Mouse (Mus musculus) regulatory T cell (primary cell): ENCODE results near the gene Fmod.

Experiments
- in situ Hi-C: fragments of 300-600 bp; cut with MboI, MseI; formaldehyde crosslinking; loops from one replicate; pipeline ENCODE4 v1.15.1; 2025; ENCODE audit warnings: high pct_unique_total_duplicates

The Fmod gene

DNA sequence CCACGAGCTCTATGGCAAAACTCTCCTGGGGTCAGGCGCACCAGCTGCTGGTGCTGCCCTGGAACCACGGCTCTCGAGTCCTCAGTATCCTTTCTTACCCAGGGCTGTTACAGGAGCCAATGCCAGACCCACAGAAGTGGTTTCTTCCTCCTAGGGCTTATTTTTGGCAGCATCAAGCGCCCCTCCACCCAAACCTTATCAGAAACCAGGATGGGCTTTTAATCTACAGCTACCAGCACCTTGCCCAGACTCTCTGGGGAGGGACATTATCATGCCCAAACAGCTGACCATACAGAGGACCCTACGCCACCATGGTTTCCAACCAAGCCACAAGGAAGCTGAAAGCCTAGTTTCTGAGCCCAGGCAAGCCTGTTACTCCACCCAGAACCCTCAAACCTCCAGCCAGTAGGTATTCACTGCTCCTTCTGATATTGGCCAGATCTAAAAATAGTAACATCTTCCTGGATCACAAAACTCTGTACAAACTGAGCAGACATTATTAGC is 36.1 kb downstream of the Fmod start:
- in situ Hi-C loops, result loop anchor here (25.0 kb wide), 2 partner anchors 1036 to 1739 kb away; partner anchors contain the start of genes Lad1, Mdm4 and Pik3c2b

DNA sequence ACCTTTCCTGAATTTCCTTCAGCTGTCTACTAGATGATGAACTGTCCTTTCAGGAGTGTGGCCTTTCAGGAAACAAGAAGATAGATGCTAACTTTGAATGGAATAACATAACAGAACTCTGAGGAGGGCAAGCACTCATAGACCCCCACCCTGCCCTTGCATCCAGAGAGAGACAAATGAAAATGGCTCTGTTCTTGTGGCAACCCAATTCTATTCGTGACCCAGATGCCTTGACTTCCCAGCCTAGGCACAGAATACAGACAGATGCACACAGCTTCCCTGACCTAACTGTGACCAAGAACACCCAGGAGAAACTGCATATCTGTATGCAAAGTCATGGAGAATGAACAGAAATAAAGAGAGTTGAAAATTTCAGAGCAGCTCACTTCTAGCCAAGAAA is 36.6 kb downstream of the Fmod start:
- in situ Hi-C loops, result loop anchor here (25.0 kb wide), 2 partner anchors 1036 to 1739 kb away; partner anchors contain the start of genes Lad1, Mdm4 and Pik3c2b

DNA sequence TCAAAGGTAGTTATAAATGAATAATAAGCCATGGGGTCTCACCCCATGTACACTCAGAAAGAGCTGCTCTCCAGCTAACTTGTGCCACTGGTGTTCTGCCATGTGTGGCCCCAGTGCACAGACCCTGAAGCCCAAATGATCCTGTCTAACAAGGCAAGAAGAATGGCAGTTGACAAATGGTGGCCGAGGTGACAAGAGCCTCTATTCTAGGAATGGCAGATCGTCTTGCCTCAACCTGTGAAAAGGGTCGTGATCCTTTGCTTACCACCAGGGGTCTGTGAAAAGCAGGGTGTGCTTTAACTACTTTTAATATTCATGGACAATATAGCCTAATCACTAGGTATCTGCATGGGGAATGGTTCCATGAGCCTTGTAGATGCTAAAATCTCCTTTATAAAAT is 37.1 kb downstream of the Fmod start:
- in situ Hi-C loops, result loop anchor here (25.0 kb wide), 2 partner anchors 1037 to 1738 kb away; partner anchors contain the start of genes Lad1, Mdm4 and Pik3c2b

DNA sequence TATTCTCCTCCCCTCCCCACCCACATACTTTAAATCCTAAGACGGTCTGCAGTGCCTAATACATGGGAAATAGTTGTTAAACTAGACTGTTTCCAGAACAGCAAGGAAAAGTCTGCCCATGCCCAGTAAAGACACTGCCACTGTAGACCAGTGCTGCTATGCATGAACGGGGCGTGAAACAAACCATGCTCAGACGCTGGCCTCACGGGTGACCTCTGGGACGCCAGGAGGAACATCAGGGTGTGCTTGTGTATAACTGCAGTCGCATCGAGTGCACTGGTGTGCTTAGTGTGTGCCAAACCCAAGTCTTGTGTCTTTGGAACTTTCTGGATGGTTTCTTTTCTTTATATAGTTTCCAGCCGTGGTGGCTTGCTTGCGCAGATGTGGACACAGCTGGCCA is 37.6 kb downstream of the Fmod start:
- in situ Hi-C loops, result loop anchor here (25.0 kb wide), 2 partner anchors 1037 to 1738 kb away; partner anchors contain the start of genes Lad1, Mdm4 and Pik3c2b

DNA sequence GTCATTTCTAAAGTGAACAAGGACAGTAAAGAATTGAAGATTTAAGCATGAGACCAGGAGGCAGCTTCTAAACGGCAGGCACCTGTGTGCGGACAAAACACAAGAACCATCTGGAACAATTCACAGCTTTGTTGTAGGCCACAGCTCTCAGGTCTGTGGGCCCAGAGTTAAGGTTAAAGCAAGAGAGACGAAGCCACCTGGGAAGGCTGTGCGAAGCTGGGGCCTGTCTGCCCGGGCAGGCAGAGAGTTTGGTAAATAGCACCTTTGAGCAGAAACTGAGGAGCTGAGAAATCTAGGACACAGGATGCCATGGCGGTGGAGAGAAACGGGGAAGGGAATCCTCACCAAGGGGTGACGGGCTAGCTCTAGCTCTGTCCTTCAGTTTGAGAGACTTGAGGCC is 38.5 kb downstream of the Fmod start:
- in situ Hi-C loops, result no loop called here

DNA sequence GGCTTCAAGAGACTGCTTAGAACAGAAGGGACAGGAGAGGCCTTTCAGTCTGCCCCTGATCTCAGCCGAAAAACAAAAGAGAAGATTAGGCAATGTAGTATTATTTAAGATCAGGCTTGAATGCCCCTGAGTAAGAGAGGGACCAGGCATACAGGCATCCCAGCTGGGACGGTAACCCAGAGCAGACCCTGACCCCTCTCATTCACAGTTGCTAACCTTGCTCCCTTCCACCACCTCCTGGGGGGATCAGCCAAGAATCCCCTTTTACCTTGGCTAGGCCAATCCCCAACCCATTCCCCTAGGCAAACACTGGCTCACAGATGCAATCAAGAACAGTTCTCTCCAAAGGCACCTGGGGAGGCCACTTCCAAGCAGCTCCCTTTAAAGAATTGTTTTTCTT is 39.7 kb downstream of the Fmod start:
- in situ Hi-C loops, result no loop called here

DNA sequence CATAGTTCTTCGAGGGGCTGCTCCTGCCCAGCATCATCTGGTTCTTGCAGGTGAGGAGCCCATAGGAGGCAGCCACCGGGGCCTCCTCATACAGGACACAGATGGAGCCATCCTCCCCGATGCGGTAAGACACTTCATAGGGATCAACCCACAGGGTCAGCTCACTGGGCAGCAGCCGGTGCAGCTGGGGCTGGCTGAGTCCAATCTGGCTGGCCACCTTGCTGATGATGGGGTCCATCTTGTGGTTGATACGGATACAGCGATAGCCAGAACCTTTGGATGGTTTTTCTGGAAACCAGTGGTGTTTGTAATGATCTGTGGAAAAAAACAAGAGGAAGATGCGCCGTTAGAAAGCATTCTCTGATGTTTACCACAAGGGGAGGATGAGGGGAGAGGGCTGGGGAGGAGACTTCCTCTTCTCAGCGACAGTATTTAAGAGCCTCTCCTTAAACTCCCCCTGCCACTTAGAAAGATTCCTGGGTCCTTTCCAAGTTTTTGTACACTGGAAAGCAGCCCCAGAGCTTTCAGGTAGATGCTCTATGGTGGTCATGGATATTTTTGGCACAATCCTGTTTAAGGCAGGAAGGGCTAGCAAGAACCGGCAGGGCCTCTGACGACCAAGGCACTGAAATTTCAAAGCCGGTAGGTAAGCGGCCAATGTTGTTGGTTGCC is 40.5 kb downstream of the Fmod start:
- in situ Hi-C loops, result no loop called here

DNA sequence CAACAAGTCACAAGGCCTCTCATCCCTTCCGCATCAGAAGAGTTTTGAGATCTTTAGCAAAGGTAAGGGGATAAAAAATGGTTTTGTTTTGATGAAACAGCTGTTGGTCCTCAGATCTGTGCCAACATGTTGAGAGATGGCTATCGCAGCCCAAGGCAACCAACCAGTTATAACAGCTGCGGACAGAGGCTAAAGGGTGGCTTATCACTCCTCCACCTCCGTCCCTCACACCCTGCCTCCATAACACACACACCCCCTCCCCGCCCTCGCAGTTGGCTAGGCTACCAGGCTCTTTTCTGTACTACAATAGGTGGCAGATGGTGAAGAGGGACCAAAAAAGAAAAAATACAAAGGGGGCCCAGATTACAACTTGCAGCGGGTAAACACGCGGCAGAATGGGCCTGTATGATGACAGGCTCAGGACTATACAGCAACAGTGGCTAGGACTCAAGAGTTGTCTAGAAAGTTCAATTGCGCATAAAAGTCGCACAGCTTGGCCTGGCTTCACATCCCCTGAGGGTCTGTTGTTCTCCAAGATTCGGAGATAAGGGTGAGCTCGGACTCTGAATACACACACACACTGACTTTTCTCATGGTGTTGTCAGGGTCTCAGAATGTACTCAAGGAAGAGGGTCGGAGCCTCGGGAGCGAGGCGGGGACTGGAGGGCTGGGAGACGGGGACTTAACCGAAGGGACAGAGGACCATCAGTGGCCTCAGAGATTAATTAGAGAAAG is 41.2 kb downstream of the Fmod start:
- in situ Hi-C loops, result no loop called here

DNA sequence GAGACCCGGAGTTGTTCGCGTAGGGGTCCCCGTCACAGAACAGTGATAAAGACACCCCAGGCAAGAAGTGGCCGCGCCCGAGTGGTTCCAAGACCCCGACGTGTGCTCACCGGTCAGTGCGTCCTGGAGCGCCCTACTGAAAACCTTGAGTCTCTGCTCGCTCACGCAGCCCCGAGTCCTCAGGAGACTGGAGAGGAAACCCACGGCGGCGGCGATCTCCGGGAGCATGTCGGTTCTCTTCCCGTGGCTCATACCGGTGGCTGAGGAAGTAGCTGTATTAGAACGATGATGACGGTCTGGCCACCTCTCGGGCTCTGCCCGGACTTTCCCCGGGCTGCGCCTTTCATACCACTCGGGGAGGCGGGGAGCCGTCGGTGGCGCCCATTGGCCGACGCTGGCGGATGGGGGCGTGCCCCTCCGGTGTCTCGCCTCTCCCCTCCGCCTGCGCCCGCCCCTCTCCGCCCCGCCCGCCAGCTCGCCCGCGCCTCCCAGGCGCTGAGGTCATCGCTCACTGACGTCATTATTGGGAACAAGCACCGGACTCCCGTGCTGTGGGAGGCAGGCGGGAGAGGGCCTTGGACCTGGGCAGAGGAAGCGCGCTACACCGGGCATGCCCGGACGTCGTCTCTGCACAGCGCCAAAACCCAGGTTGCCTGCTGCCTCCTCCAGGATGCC is 41.9 kb downstream of the Fmod start, which contains the start of gene Btg2:
TSS of gene Btg2 (minus strand) at position 319 of the 675 bp plus-strand sequence.
- in situ Hi-C loops, result no loop called here

DNA sequence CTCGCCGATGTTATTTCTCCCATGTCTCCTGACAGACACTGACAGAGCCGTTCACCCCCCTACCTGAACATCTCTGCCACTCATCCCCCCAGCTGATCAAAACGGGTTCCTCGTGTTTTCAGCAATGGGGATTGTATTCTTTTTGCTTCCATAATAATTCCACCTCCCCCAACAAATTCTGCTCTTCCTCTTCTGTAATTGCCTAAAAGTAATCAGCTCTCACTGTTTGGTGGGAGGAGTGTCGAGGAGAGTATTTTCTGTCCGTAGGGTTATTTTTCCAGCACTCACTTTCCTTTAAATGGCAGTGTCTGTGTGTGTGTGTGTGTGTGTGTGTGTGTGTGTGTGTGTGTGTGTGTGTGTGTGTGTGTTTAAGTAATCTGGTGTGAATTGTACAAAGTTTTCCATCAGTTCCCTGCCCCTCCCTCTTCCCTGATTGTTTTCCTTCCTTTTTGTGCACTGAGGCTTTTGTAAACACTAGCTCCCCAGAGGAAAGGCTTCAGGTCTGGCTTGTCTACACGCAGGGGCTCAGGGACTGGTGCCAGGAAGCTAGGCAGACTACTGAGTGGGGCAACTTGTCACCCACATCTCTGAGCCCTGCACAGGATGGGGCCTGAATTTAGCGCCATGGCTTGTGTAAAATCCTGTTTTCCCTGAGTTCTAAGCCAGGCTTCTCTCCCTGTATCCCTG is 42.6 kb downstream of the Fmod start:
- in situ Hi-C loops, result no loop called here

DNA sequence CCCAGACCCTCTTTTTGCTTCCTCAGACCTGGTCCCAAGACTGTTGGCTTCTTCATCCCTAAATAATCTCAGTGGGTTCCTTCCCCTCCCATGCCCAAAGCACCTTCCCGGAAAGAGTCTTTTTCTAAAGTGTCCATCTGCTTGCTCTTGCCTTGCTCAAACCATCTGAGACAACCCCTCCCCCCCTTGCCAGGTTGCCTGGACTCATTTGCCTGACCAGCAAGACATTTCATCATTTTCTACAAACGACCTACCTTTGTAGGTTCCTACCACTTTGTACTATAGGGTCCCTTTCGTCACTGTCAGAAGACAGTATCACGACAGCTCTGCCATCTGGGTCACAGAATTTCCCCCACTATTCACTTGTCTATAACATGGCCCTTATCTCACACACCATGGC is 43.4 kb downstream of the Fmod start:
- in situ Hi-C loops, result no loop called here

DNA sequence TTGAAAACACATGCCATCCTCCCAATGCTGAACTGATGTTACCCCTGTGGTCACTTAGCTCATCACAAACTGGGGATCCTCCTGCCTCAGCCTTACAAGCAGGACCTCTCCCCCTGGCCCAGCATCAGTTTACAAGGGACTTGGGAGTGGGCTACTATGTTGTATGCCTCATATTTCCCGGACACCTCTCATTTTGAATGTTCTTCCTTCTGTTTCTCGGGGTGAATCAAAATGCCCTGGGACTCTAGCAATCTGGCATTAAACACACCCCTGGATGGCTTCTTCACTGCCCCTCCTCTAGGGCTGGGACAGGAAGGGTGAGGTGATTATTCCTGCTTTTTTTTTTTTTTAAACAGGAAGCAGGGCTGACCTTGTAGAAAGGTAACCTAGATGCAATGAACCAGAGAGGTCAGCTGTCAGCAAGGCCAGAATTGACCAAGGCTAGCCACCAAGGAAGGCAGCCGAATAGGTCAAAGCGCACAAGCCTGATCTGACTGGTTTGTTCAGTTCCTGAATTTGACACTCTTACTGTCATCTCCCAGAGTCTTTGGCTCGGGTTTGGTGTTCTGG is 43.9 kb downstream of the Fmod start:
- in situ Hi-C loops, result no loop called here

DNA sequence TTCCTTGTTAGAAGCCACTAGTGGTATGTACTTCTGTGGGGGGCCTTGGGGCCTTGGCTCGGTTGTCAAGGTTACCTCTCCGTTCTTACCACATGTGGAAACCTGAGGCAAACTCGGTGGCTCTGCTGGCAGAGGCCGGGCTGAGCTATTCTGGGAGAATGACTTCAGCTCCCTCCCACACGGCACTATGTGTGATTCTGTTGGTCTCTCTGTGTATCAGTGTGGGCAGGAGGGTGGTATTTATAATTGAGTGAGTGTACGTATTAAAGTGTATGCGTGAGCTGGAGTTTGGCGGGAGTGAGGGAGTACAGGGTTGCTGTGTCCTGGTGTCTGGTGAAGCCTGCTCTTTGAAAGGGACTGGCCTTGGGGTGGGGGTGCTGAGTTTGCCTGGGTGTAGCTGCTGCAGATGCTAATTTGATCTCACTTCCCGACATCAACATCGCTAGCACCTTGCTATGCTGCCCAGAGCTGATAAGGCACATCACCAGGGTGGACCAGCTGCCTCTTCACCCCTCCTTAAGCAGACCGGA is 46.0 kb downstream of the Fmod start:
- in situ Hi-C loops, result no loop called here

DNA sequence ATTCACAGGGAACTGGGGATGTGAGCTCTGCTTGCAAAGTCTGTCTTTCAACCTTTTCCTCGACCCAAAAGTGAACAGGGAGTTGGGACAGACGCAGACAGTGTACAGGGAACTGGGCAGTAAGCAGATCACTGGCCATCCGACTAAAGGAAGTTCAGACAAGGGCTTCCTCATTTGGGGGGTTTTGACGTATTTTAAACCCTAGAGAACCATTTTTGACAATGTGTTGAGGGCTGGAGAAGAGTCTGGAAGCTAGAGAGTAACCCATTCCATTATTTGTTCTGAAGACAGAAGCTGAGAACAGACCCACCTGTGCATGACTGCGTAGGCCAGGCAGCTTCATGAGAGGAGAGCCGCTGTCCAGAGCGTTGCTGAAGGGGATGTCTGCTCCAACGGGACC is 46.6 kb downstream of the Fmod start:
- in situ Hi-C loops, result no loop called here

DNA sequence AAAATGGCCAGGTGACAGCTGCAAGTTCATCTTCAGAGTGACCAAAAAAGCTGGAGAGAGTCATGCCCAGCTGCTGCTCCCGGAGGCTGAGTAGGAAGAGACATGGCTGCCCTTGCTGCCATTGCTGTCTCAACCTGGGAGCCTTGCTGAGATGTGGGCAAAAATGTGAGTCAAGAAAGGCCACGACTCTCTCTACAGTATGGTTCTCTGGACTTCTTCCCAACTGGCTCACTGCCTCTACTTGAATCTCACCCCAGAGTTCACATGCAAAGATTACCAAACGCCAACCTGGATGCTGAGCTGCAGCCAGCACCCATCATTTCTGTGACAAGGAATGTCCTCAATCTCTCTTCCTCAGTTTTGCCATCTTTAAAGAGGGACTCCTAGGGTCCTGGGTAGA is 47.1 kb downstream of the Fmod start:
- in situ Hi-C loops, result no loop called here

DNA sequence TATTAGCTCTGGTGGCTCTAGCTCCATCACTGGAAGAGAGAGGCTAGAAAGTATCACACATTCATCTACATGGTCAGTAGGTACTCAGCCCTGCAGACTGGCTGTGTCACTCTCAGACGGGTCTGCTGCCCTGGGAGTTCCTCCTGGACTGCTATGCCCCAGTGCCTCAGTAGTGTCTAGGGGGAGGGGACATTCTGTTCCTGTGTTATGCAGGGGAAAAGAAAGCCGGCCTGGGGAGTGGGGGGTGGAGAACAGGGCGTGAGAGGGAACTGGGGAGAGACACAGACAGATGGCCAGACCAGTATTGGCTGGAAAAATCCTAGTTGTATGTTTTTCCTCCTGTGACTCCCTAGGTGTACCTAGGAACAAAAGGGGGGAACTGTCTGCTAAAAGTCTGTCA is 49.0 kb downstream of the Fmod start:
- in situ Hi-C loops, result no loop called here

DNA sequence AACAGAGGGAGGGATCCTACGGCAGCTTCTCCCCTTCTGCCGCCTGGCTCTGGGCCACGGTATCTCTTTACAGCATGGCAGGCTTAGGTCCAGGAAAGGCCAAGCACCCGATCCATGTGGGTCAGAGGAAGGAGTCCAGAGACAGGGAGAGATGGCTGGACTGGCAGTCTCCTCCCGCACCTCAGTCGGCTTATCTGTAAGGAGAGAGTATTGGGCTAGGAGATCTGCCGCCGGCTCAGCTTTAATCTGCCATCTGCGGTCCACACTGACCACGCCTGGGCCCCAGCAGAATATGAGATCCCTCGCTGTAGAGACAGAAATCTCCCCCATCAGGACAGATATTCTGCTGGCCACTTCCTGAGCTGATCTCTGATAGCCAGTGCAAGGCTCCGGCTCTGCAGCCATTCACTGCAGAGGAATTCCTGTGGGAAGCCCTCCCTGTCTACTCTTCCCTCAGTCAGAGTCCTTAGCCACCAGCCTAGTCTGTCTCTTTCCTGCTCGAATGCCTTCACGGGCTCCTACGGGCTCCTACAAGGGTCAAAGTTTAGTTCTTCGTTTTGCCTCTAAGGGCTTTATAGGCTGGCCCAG is 49.9 kb downstream of the Fmod start:
- in situ Hi-C loops, result no loop called here

DNA sequence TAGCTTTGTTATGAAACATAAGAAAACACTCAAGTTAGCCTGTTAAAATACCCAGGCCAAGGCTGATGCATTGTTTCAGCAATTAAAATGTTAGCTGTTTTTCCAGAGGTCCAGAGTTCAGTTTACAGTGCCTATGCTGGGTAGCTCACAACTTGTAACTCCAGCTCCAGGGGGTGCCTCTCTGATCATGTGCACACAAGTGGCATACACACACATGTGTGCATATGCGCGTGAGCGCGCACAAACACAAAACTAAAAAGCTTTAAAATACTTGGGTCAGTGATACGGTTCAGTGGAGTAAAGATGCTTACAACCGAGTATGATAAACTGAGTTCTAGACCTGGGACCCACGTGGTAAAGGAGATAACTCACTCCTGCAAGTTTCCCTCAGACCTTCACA is 52.0 kb downstream of the Fmod start:
- in situ Hi-C loops, result no loop called here

DNA sequence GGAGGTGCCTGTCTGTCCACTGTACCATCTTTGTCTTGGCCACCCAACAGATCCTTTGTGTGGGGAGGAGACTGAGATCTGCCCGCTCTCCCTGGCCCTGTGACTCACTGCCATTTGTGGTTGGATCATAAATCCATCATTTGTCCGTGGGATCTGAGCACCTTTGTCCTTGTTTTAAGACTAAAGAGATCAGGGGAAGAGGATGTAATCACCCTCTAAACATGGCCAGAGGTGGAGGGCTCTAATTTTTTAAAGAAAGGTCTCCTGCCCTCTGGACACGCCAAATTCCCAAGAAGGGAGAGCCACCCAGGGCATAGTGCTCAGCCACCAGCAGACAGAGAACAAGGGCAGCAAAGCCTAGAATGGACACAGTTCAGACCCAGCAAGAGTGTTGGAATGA is 54.8 kb downstream of the Fmod start:
- in situ Hi-C loops, result no loop called here

DNA sequence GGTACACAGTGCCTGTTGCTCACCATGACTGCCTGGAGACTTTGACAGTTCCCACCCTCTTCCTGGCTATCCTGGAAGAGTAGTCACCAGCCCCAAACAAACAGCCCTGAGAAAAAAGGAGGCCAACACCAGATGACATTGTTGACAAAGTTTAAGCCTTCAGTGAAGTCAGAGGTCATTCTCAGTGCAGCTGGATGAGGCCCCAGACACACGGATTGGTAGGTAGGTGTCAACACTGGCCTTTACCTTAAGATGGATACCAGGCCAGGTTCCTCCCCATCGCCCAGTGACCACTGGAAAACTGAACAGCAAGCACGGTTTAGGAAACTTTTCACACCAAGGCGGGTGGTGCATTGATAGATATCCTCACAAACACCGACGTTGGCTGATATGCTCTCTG is 55.3 kb downstream of the Fmod start:
- in situ Hi-C loops, result no loop called here
